Mouse (Mus musculus): ENCODE data around the gene Gm21680.
"Not testable (repeated sequence)": the region's sequence is repeated elsewhere in the genome, so short reads cannot be mapped to it uniquely, and the experiment has no call there.

GRCm38 (mm10) chr5:25988550-25988949 lies 16.1 kb upstream of the Gm21680 start, which contains the start of gene Gm21698:
- TF ChIP-seq CTCF, EP300 (IDR thresholded peaks at IDR 0.05): not testable (repeated sequence)
